8 mouse cellular contexts compared by ENCODE assay signal in genomic region chr7:28811640-28812275, GRCm38 (mm10). TPM values are rescaled to one million over a fixed set of nuclear protein-coding genes. Genes with fewer than 3 reads are reported as not detected.
DNase-seq lines count a peak whose midpoint lies in the region; ATAC-seq and TF ChIP-seq lines count a peak whose summit lies in the region.

No protein-coding gene starts in this region.

- no peak for DNase-seq in kidney, postnatal 0 days (ENCODE audit: low spot score)
- DNase-seq in kidney, postnatal 14 days: no peak
- no peak for DNase-seq in embryonic facial prominence, embryonic 11.5 days (ENCODE audit: low spot score)
- DNase-seq in ovary, adult 18-20 months (ENCODE audit: low spot score): no peak
- DNase-seq in lung, postnatal 10 days: no peak

- H3K27me3 ChIP-seq in kidney, postnatal 0 days (ENCODE audit: insufficient read depth, low read length): no peaks in the 10 kb centered on the region
- H3K27me3 ChIP-seq in embryonic facial prominence, embryonic 11.5 days (ENCODE audit: control insufficient read depth, insufficient read depth, low read length): no peaks in the 10 kb centered on the region
- no peaks in the 10 kb centered on the region for H3K27me3 ChIP-seq in hindbrain, embryonic 16.5 days (replicated peaks; ENCODE audit: control insufficient read depth, insufficient read depth, low read length)
- no peaks in the 10 kb centered on the region for H3K27me3 ChIP-seq in midbrain, embryonic 16.5 days (ENCODE audit: control insufficient read depth, insufficient read depth, low read depth, low read length)

- H3K36me3 ChIP-seq in kidney, postnatal 0 days (ENCODE audit: insufficient read depth, low read length): peaks cover 38% of the 10 kb centered on the region
- H3K36me3 ChIP-seq in embryonic facial prominence, embryonic 11.5 days (replicated peaks; ENCODE audit: control insufficient read depth, insufficient read depth, low read depth, low read length): peaks cover 22% of the 10 kb centered on the region
- H3K36me3 ChIP-seq in hindbrain, embryonic 16.5 days (ENCODE audit: control insufficient read depth, insufficient read depth, low read length): peaks cover 36% of the 10 kb centered on the region
- H3K36me3 ChIP-seq in midbrain, embryonic 16.5 days (ENCODE audit: control insufficient read depth, insufficient read depth, low read length): peaks cover 35% of the 10 kb centered on the region

- H3K4me3 ChIP-seq in kidney, postnatal 0 days (replicated peaks; ENCODE audit: low read depth, low read length): peak overlapping the region; percentile 83
- peak overlapping the region; percentile 72 for H3K4me3 ChIP-seq in embryonic facial prominence, embryonic 11.5 days (ENCODE audit: low read depth, low read length)
- H3K4me3 ChIP-seq in hindbrain, embryonic 16.5 days (ENCODE audit: low read length): peak overlapping the region; percentile 88
- H3K4me3 ChIP-seq in midbrain, embryonic 16.5 days (ENCODE audit: low read depth, low read length): peak overlapping the region; percentile 87

- peak overlapping the region; percentile 75 for H3K4me2 ChIP-seq in kidney, postnatal 0 days (ENCODE audit: low read length)
- peak overlapping the region; percentile 76 for H3K4me2 ChIP-seq in embryonic facial prominence, embryonic 11.5 days (ENCODE audit: low read depth, low read length)
- peak overlapping the region; percentile 73 for H3K4me2 ChIP-seq in hindbrain, embryonic 16.5 days (ENCODE audit: low read length)
- H3K4me2 ChIP-seq in midbrain, embryonic 16.5 days (ENCODE audit: low read length): peak overlapping the region; percentile 84

- under 1% methylated on average over 7 of the region's 7 CpGs for WGBS in kidney, postnatal 0 days
- WGBS in embryonic facial prominence, embryonic 11.5 days: 11% methylated on average over 7 of the region's 7 CpGs
- WGBS in hindbrain, embryonic 16.5 days: 10% methylated on average over 7 of the region's 7 CpGs
- WGBS in midbrain, embryonic 16.5 days: 11% methylated on average over 7 of the region's 7 CpGs

- peak overlapping the region; percentile 98; the same call in 1 of the 2 replicates for H3K27ac ChIP-seq in kidney, postnatal 0 days
- H3K27ac ChIP-seq in embryonic facial prominence, embryonic 11.5 days (replicated peaks; ENCODE audit: low read depth, low read length): peak overlapping the region; percentile 97
- peak overlapping the region; percentile 99; the same call in 1 of the 2 replicates for H3K27ac ChIP-seq in hindbrain, embryonic 16.5 days (ENCODE audit: low read depth, low read length)
- peak overlapping the region; percentile 99; the same call in 1 of the 2 replicates for H3K27ac ChIP-seq in midbrain, embryonic 16.5 days (ENCODE audit: low read length)

- ATAC-seq in kidney, postnatal 0 days (replicated peaks; ENCODE audit: low FRiP score, low read depth): no peak
- ATAC-seq in embryonic facial prominence, embryonic 11.5 days (replicated peaks; ENCODE audit: insufficient number of reproducible peaks, low FRiP score, low TSS enrichment, low read depth): no peak
- ATAC-seq in hindbrain, embryonic 16.5 days: no peak
- no peak for ATAC-seq in midbrain, embryonic 16.5 days
- ATAC-seq in megakaryocyte-erythroid progenitor cell, adult 5-6 weeks (replicated peaks; ENCODE audit: low FRiP score, low TSS enrichment, poor library complexity, severe bottlenecking): no peak

- peak overlapping the region; percentile 99 for H3K9ac ChIP-seq in kidney, postnatal 0 days (ENCODE audit: low read depth, low read length)
- peak overlapping the region; percentile 93 for H3K9ac ChIP-seq in embryonic facial prominence, embryonic 11.5 days (replicated peaks; ENCODE audit: low read length)
- peak overlapping the region; percentile 92 for H3K9ac ChIP-seq in hindbrain, embryonic 16.5 days (ENCODE audit: low read depth, low read length)
- H3K9ac ChIP-seq in midbrain, embryonic 16.5 days (ENCODE audit: low read depth, low read length): peak overlapping the region; percentile 92

- no peak for TF ChIP-seq CTCF in kidney, postnatal 0 days (IDR thresholded peaks at IDR 0.05; ENCODE audit: low read depth)

- H3K4me1 ChIP-seq in kidney, postnatal 0 days (replicated peaks; ENCODE audit: insufficient read depth, low read length): peaks cover 13% of the 10 kb centered on the region
- peaks cover 7% of the 10 kb centered on the region; the same call in 1 of the 2 replicates for H3K4me1 ChIP-seq in embryonic facial prominence, embryonic 11.5 days (ENCODE audit: control insufficient read depth, insufficient read depth, low read length)
- H3K4me1 ChIP-seq in hindbrain, embryonic 16.5 days (ENCODE audit: control insufficient read depth, insufficient read depth, low read depth, low read length): peaks cover 22% of the 10 kb centered on the region
- H3K4me1 ChIP-seq in midbrain, embryonic 16.5 days (ENCODE audit: control insufficient read depth, insufficient read depth, low read length): peaks cover 29% of the 10 kb centered on the region

- H3K9me3 ChIP-seq in kidney, postnatal 0 days (replicated peaks; ENCODE audit: low read length): no peaks in the 10 kb centered on the region
- H3K9me3 ChIP-seq in embryonic facial prominence, embryonic 11.5 days (replicated peaks; ENCODE audit: control insufficient read depth, low read length): no peaks in the 10 kb centered on the region
- no peaks in the 10 kb centered on the region for H3K9me3 ChIP-seq in hindbrain, embryonic 16.5 days (ENCODE audit: control insufficient read depth, low read length)
- no peaks in the 10 kb centered on the region for H3K9me3 ChIP-seq in midbrain, embryonic 16.5 days (replicated peaks; ENCODE audit: control insufficient read depth, low read length, poor library complexity, severe bottlenecking)

RNA-seq across cellular contexts. Expression of gene Hnrnpl, which starts 3.4 kb away (rescaled TPM):
- polyA plus RNA-seq in kidney, postnatal 0 days (2015; fragmentation: Nextera tagmentation; extraction: Ambion mirVana): 232 TPM in 2 replicates
- 328 and 350 TPM in 2 replicates for polyA plus RNA-seq in embryonic facial prominence, embryonic 11.5 days (2014; fragmentation: Nextera tagmentation; extraction: Ambion mirVana)
- polyA plus RNA-seq in hindbrain, embryonic 16.5 days (2015; fragmentation: Nextera tagmentation; extraction: Ambion mirVana): 117 and 127 TPM in 2 replicates
- polyA plus RNA-seq in midbrain, embryonic 16.5 days (2015; fragmentation: Nextera tagmentation; extraction: Ambion mirVana): 134 and 152 TPM in 2 replicates
- total RNA-seq in megakaryocyte-erythroid progenitor cell, adult 5-6 weeks (2014; fragmentation: Nextera tagmentation): 437 and 487 TPM in 2 replicates
- 350 and 619 TPM in 2 replicates for total RNA-seq in megakaryocyte-erythroid progenitor cell, adult 5-6 weeks (2017)

RNA-seq across cellular contexts. Expression of gene Ech1, which starts 13.3 kb away (rescaled TPM):
- polyA plus RNA-seq in kidney, postnatal 0 days (2015; fragmentation: Nextera tagmentation; extraction: Ambion mirVana): 330 and 348 TPM in 2 replicates
- polyA plus RNA-seq in embryonic facial prominence, embryonic 11.5 days (2014; fragmentation: Nextera tagmentation; extraction: Ambion mirVana): 103 and 106 TPM in 2 replicates
- polyA plus RNA-seq in hindbrain, embryonic 16.5 days (2015; fragmentation: Nextera tagmentation; extraction: Ambion mirVana): 115 and 117 TPM in 2 replicates
- polyA plus RNA-seq in midbrain, embryonic 16.5 days (2015; fragmentation: Nextera tagmentation; extraction: Ambion mirVana): 86.6 and 96.4 TPM in 2 replicates
- 119 and 130 TPM in 2 replicates for total RNA-seq in megakaryocyte-erythroid progenitor cell, adult 5-6 weeks (2014; fragmentation: Nextera tagmentation)
- 85.5 and 95.0 TPM in 2 replicates for total RNA-seq in megakaryocyte-erythroid progenitor cell, adult 5-6 weeks (2017)

RNA-seq across cellular contexts. Expression of gene Lgals4, which starts 21.9 kb away (rescaled TPM):
- polyA plus RNA-seq in kidney, postnatal 0 days (2015; fragmentation: Nextera tagmentation; extraction: Ambion mirVana): 10.8 and 10.9 TPM in 2 replicates
- 1.5 and 1.9 TPM in 2 replicates for polyA plus RNA-seq in embryonic facial prominence, embryonic 11.5 days (2014; fragmentation: Nextera tagmentation; extraction: Ambion mirVana)
- polyA plus RNA-seq in hindbrain, embryonic 16.5 days (2015; fragmentation: Nextera tagmentation; extraction: Ambion mirVana): 5.3 and 6.1 TPM in 2 replicates
- 5.7 and 5.9 TPM in 2 replicates for polyA plus RNA-seq in midbrain, embryonic 16.5 days (2015; fragmentation: Nextera tagmentation; extraction: Ambion mirVana)
- 8.7 and 23.2 TPM in 2 replicates for total RNA-seq in megakaryocyte-erythroid progenitor cell, adult 5-6 weeks (2014; fragmentation: Nextera tagmentation)
- 2.6 and 3.8 TPM in 2 replicates for total RNA-seq in megakaryocyte-erythroid progenitor cell, adult 5-6 weeks (2017)

RNA-seq across cellular contexts. Expression of gene Rinl, which starts 23.0 kb away (rescaled TPM):
- 5.2 and 6.3 TPM in 2 replicates for polyA plus RNA-seq in kidney, postnatal 0 days (2015; fragmentation: Nextera tagmentation; extraction: Ambion mirVana)
- 2.3 and 3.2 TPM in 2 replicates for polyA plus RNA-seq in embryonic facial prominence, embryonic 11.5 days (2014; fragmentation: Nextera tagmentation; extraction: Ambion mirVana)
- polyA plus RNA-seq in hindbrain, embryonic 16.5 days (2015; fragmentation: Nextera tagmentation; extraction: Ambion mirVana): 2.8 and 2.9 TPM in 2 replicates
- 2.2 and 2.9 TPM in 2 replicates for polyA plus RNA-seq in midbrain, embryonic 16.5 days (2015; fragmentation: Nextera tagmentation; extraction: Ambion mirVana)
- 21.5 and 26.4 TPM in 2 replicates for total RNA-seq in megakaryocyte-erythroid progenitor cell, adult 5-6 weeks (2014; fragmentation: Nextera tagmentation)
- 17.9 and 24.5 TPM in 2 replicates for total RNA-seq in megakaryocyte-erythroid progenitor cell, adult 5-6 weeks (2017)

RNA-seq across cellular contexts. Expression of gene Nfkbib, which starts 44.4 kb away (rescaled TPM):
- polyA plus RNA-seq in kidney, postnatal 0 days (2015; fragmentation: Nextera tagmentation; extraction: Ambion mirVana): 42.2 and 43.7 TPM in 2 replicates
- polyA plus RNA-seq in embryonic facial prominence, embryonic 11.5 days (2014; fragmentation: Nextera tagmentation; extraction: Ambion mirVana): 33.4 and 41.0 TPM in 2 replicates
- 70.2 and 72.2 TPM in 2 replicates for polyA plus RNA-seq in hindbrain, embryonic 16.5 days (2015; fragmentation: Nextera tagmentation; extraction: Ambion mirVana)
- 52.0 and 64.7 TPM in 2 replicates for polyA plus RNA-seq in midbrain, embryonic 16.5 days (2015; fragmentation: Nextera tagmentation; extraction: Ambion mirVana)
- 34.3 and 39.7 TPM in 2 replicates for total RNA-seq in megakaryocyte-erythroid progenitor cell, adult 5-6 weeks (2014; fragmentation: Nextera tagmentation)
- total RNA-seq in megakaryocyte-erythroid progenitor cell, adult 5-6 weeks (2017): 10.3 and 12.8 TPM in 2 replicates
